Mouse (Mus musculus) cerebellum, postnatal 25 days (tissue): Measurements from ENCODE around the gene Tyrobp.

Experiments
- DNase-seq, 2 experiments: peaks; one replicate each; pipeline ENCODE4 v3.0.0; 2021; ENCODE audit warnings: mixed read lengths in 2 of 2

Tyrobp gene

GRCm38 (mm10) chr7:30413596-30413995 lies at the start of gene Tyrobp:
TSS of gene Tyrobp (plus strand) at chr7:30413760.
- no peak for DNase-seq

GRCm38 (mm10) chr7:30367466-30367865 lies 46.1 kb upstream of the Tyrobp start:
- DNase-seq = no peak

- DNase-seq = peak; percentile 93 to 95
Observed at GRCm38 (mm10) chr7:30373501-30373962, 40.0 kb upstream of the Tyrobp start.

- no peak for DNase-seq
Observed at GRCm38 (mm10) chr7:30380061-30380460, 33.5 kb upstream of the Tyrobp start.

GRCm38 (mm10) chr7:30384106-30384505 lies 29.5 kb upstream of the Tyrobp start:
- DNase-seq = no peak

GRCm38 (mm10) chr7:30392746-30393520 lies 20.6 kb upstream of the Tyrobp start:
- no peak for DNase-seq

GRCm38 (mm10) chr7:30393631-30394030 lies 19.9 kb upstream of the Tyrobp start:
- no peak for DNase-seq

GRCm38 (mm10) chr7:30394379-30394778 lies 19.2 kb upstream of the Tyrobp start:
- no peak for DNase-seq

GRCm38 (mm10) chr7:30394871-30395270 lies 18.7 kb upstream of the Tyrobp start:
- DNase-seq = no peak

GRCm38 (mm10) chr7:30399671-30400070 lies 13.9 kb upstream of the Tyrobp start:
- no peak for DNase-seq

- no peak for DNase-seq
Observed at GRCm38 (mm10) chr7:30402343-30402742, 11.2 kb upstream of the Tyrobp start.

GRCm38 (mm10) chr7:30408639-30409038 lies 4.9 kb upstream of the Tyrobp start:
- DNase-seq = no peak

- DNase-seq = no peak
Observed at GRCm38 (mm10) chr7:30409789-30410188, 3.8 kb upstream of the Tyrobp start.

GRCm38 (mm10) chr7:30411023-30411422 lies 2.5 kb upstream of the Tyrobp start:
- no peak for DNase-seq

GRCm38 (mm10) chr7:30412735-30413147 lies 819 bp upstream of the Tyrobp start:
- DNase-seq = no peak

- no peak for DNase-seq
Observed at GRCm38 (mm10) chr7:30417856-30418255, 4.3 kb downstream of the Tyrobp start.

GRCm38 (mm10) chr7:30419561-30420499 lies 6.3 kb downstream of the Tyrobp start, which contains the start of gene Hcst:
TSS of gene Hcst (minus strand) at chr7:30419854.
- DNase-seq = no peak

GRCm38 (mm10) chr7:30420673-30421072 lies 7.1 kb downstream of the Tyrobp start:
- no peak for DNase-seq

GRCm38 (mm10) chr7:30421175-30421889 lies 7.8 kb downstream of the Tyrobp start, which contains the start of gene Nfkbid:
TSS of gene Nfkbid (plus strand) at chr7:30421732.
- peak; percentile 72 to 80 for DNase-seq

- peak; percentile 96 to 99 for DNase-seq
Observed at GRCm38 (mm10) chr7:30421890-30422435, 8.4 kb downstream of the Tyrobp start.

GRCm38 (mm10) chr7:30422560-30422959 lies 9.0 kb downstream of the Tyrobp start:
- no peak for DNase-seq

- peak; percentile 60 to 68 for DNase-seq
Observed at GRCm38 (mm10) chr7:30423071-30423641, 9.6 kb downstream of the Tyrobp start.
